ENCODE assay signal across 20 mouse cellular contexts in the genomic region with DNA sequence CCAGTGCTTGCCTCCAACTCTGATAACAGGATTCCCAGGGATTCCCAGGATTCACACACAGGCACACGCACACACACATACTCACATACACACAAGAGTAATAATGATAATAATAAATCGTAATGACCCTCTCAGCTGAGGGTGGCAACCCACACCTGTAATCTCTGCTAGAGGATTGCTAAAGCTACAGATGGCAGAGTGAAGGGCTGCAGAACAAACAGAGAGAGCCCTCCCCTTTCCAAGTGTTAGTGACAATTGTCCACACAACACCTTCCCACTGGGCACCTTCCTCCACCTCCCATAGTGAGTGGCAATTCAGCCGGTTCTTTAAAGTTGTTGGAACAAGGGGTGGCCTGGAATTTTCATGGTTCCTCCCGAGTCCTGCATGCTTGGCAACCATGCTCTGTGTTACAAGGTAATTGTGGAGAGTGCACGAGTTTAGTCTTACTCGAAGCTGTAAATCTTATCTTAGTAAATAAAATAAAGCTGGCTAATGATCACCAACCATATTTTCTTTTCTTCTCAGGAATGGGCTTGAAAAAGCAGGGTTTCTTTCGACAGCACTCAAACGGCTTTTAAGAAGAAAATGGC. TPM values are rescaled to one million over a fixed set of nuclear protein-coding genes. Genes with fewer than 3 reads are reported as not detected.
"Had no signal": no experiment of that assay in that cellular context is flagged by ENCODE, and none has a peak within 500 bp of the region (broad histone marks: within the 10 kb centered on the region; RNA-seq: fewer than 3 reads in every experiment).

No protein-coding gene starts in this region.

- H3K36me3 ChIP-seq: liver, embryonic 15.5 days; lung, embryonic 15.5 days; midbrain, embryonic 10.5 days; midbrain, embryonic 13.5 days; midbrain, embryonic 15.5 days; neural tube, embryonic 12.5 days had no signal

- H3K27me3 ChIP-seq: liver, embryonic 15.5 days; lung, embryonic 15.5 days; midbrain, embryonic 13.5 days; midbrain, embryonic 15.5 days; neural tube, embryonic 12.5 days had no signal

- H3K9me3 ChIP-seq: liver, embryonic 15.5 days; lung, embryonic 15.5 days; midbrain, embryonic 10.5 days; midbrain, embryonic 13.5 days; midbrain, embryonic 15.5 days; neural tube, embryonic 12.5 days had no signal

- H3K4me2 ChIP-seq: liver, embryonic 15.5 days; lung, embryonic 15.5 days; midbrain, embryonic 13.5 days; midbrain, embryonic 15.5 days; neural tube, embryonic 12.5 days had no signal

- DNase-seq: liver, postnatal 0 days; lung, adult 2 months; lung, postnatal 14 days; lung, postnatal 36 days; right cerebral cortex, postnatal 14 days; thymus, adult 18-20 months; thymus, postnatal 14 days; thymus, postnatal 36 days had no signal

- H3K27ac ChIP-seq: liver, embryonic 15.5 days; lung, embryonic 15.5 days; macrophage; midbrain, embryonic 10.5 days; midbrain, embryonic 13.5 days; midbrain, embryonic 15.5 days; neural tube, embryonic 12.5 days had no signal

- ATAC-seq: liver, postnatal 0 days; lung, postnatal 0 days; midbrain, embryonic 13.5 days; midbrain, embryonic 15.5 days had no signal

- H3K9ac ChIP-seq: liver, embryonic 15.5 days; liver, postnatal 0 days; lung, embryonic 15.5 days; midbrain, embryonic 13.5 days; midbrain, embryonic 15.5 days; neural tube, embryonic 12.5 days had no signal

- H3K4me3 ChIP-seq: liver, embryonic 15.5 days; lung, embryonic 15.5 days; midbrain, embryonic 10.5 days; midbrain, embryonic 13.5 days; midbrain, embryonic 15.5 days; neural tube, embryonic 12.5 days had no signal

- H3K4me1 ChIP-seq: liver, embryonic 15.5 days; lung, embryonic 15.5 days; midbrain, embryonic 10.5 days; midbrain, embryonic 13.5 days; midbrain, embryonic 15.5 days; neural tube, embryonic 12.5 days had no signal

RNA-seq across cellular contexts. Expression of gene Nr5a2, which starts 31.6 kb away (rescaled TPM):
- total RNA-seq: megakaryocyte, adult 5-6 weeks; megakaryocyte-erythroid progenitor cell, adult 5-6 weeks; monocyte, adult 5-6 weeks; neutrophil, adult 5-6 weeks had no signal
- polyA plus RNA-seq: macrophage had no signal
